Mouse (Mus musculus) limb, embryonic 10.5 days (tissue): ENCODE data around the gene Prepl. TPM values are rescaled to one million over a fixed set of nuclear protein-coding genes. Genes with fewer than 3 reads are reported as not detected.

Source experiments
- DNase-seq: peaks from one replicate; pipeline ENCODE4 v3.0.0-alpha.2; 2017; ENCODE audit warnings: low spot score
- H3K27ac ChIP-seq: fragments of 300-500 bp; sonication (generic); 2 replicates; pipeline ENCODE4 v1.5.1; 2016; ENCODE audit warnings: mild to moderate bottlenecking
- H3K27me3 ChIP-seq: fragments of 300-500 bp; sonication (generic); 2 replicates; pipeline ENCODE4 v1.6.1; 2016; ENCODE audit warnings: low read depth, mild to moderate bottlenecking; ENCODE audit not compliant: poor library complexity, severe bottlenecking
- H3K36me3 ChIP-seq: fragments of 300-500 bp; sonication (generic); 2 replicates; pipeline ENCODE4 v1.6.1; 2016; ENCODE audit warnings: mild to moderate bottlenecking, moderate library complexity
- H3K4me1 ChIP-seq: fragments of 300-500 bp; sonication (generic); 2 replicates; pipeline ENCODE4 v1.6.1; 2016
- H3K4me3 ChIP-seq: fragments of 300-500 bp; sonication (generic); 2 replicates; pipeline ENCODE4 v1.5.1; 2016; ENCODE audit warnings: mild to moderate bottlenecking, moderate library complexity
- H3K9me3 ChIP-seq: fragments of 300-500 bp; sonication (generic); replicated peaks from 2 replicates; pipeline ENCODE4 v1.6.1; 2016; ENCODE audit warnings: mild to moderate bottlenecking
- WGBS: fragments of 180-500 bp; shearing (Covaris S2); methylation state at CpG from one replicate; pipeline ENCODE4 v1.1.7; 2016; 5-methylcytosine and 5-hydroxymethylcytosine counted together
- polyA plus RNA-seq: library from polyadenylated mRNA; unstranded; fragments of >200 nt; fragmentation: Nextera tagmentation; extraction: Ambion mirVana; gene quantifications from 2 replicates; pipeline ENCODE4 v1.2.1, GENCODE M21; 2016

Gene Prepl
- polyA plus RNA-seq, 1 experiment from 2014 or later: 28.4 TPM

DNA sequence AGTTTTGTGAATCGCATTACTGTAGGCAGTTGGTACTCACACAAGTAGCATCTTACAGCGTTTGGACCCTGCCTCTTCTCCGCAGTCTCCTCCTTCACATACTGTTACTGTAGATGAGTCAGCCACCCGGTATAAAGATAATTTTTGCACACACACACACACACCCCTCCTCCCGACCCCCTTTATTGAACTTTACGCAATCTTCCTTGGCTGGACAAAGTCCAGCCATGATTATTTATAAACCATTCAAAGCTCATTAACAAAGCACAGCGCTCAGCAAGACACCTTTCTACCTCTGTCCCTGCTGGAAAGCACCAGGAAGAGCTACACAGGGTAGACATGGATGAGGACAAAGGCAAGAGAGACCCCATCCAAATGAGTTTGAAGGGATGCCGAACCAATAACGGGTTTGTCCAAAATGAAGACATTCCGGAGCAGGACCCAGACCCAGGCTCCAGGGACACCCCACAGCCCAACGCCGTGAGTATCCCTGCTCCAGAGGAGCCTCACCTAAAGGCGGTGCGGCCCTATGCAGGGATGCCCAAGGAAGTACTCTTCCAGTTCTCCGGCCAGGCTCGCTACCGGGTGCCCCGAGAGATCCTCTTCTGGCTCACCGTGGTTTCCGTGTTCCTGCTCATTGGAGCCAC, 61.8 kb downstream of the Prepl start, which contains the start of gene Slc3a1:
Gene Slc3a1 (plus strand): TSS at position 284 of the 647 bp plus-strand sequence.
- no peak for DNase-seq
- 95% methylated on average over 20 of the region's 20 CpGs for WGBS
- no peaks in the 10 kb centered on the region for H3K27me3 ChIP-seq
- H3K9me3 ChIP-seq: no peaks in the 10 kb centered on the region
- no peaks in the 10 kb centered on the region for H3K4me1 ChIP-seq
- H3K4me3 ChIP-seq: no peak within 1 kb of the TSS
- H3K27ac ChIP-seq: no peak within 1 kb of the TSS
- H3K36me3 ChIP-seq: peaks cover 4% of the 10 kb centered on the region; the same call in 1 of the 2 replicates

DNA sequence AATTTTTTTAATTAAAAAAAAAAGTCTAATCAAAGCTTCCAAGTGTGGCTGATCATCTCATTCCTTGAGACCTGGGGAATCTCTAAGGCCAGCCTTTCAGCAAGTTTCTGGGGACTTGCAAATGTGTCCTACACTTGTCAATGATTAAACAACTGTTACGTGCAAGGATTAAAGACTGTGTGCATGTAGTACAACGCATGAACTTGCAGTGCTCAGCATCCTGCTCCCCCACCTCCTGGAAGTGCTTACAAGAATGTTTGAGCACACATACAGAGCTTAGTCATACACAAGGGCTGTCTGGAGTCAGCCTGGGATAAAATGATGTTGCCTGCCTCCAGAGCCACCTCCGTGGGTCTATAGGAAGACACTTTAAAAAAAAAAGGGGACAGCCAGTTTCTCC, 62.8 kb downstream of the Prepl start:
- H3K27me3 ChIP-seq: no peaks in the 10 kb centered on the region
- peaks cover 4% of the 10 kb centered on the region; the same call in 1 of the 2 replicates for H3K36me3 ChIP-seq
- DNase-seq: no peak
- no peaks in the 10 kb centered on the region for H3K9me3 ChIP-seq
- no peaks in the 10 kb centered on the region for H3K4me1 ChIP-seq
- WGBS: 83% methylated on average over 3 of the region's 3 CpGs
- no peak overlapping the region for H3K27ac ChIP-seq
- H3K4me3 ChIP-seq: no peak overlapping the region

DNA sequence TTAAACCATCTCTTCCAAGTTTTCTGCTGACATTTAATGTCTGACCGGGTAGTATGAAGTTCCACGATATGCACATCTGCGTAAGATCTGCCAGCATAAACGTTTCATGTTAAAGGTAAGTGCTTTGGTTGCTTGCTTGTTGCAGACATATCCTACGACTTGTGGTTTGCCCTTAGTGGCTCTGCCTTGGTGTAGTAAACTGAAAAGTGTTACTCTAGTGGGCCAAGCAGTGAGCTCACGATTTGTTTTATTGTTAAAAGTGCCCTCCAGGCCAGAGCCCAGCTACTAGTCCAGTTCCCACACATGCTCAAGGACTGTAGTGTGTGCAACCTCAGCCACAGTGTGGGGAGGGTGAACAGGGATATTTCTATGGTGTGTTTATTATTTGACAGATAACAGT, 63.6 kb downstream of the Prepl start:
- no peak overlapping the region for H3K27ac ChIP-seq
- DNase-seq: no peak
- WGBS: 93% methylated on average over 6 of the region's 6 CpGs
- no peak overlapping the region for H3K4me3 ChIP-seq
- no peaks in the 10 kb centered on the region for H3K27me3 ChIP-seq
- H3K9me3 ChIP-seq: no peaks in the 10 kb centered on the region
- H3K4me1 ChIP-seq: no peaks in the 10 kb centered on the region
- H3K36me3 ChIP-seq: peaks cover 4% of the 10 kb centered on the region; the same call in 1 of the 2 replicates

DNA sequence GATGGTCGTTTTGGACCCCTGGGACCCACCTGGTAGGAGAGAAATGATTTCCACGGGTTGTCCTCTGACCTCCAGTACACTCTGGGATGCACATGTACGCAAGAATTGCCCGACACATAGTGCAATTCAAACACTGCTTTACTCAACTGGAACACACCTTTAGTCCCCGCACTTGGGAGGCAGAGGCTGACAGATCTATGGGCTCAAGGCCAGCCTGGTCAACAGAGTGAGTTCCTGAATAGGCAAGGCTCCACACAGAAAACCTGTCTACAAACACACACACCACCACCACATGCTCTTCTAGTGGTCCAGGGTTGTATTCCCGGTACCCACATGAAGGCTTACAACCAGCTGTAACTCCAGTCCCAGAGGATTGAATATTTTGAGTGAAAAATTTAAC, 64.9 kb downstream of the Prepl start:
- Histone ChIP-seq H3K4me1 (no peaks in the 10 kb centered on the region), H3K27me3 (no peaks in the 10 kb centered on the region), H3K27ac (no peak overlapping the region), H3K9me3 (no peaks in the 10 kb centered on the region), H3K4me3 (no peak overlapping the region), H3K36me3 (peaks cover 4% of the 10 kb centered on the region; the same call in 1 of the 2 replicates)
- WGBS: 95% methylated on average over 6 of the region's 6 CpGs
- DNase-seq: no peak

DNA sequence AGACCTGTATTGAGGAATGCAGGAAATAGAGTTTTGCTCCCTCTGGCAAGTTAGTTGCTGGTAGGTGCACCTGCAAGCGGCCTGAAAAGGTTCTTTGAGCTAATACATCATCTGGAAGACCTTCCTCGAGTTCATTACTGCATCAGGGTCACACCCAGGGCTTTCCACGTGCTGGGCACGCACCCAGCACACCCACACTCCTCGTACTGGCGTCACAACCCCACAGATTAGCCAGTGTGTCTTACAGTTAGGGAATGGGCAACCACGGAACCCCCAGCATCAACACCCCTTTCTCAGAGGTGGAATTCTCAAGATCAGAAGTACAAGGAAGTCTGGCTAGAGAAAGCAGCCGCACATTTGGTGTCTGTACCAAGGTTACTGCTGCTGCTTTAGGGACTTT, 65.8 kb downstream of the Prepl start:
- Histone ChIP-seq H3K9me3 (no peaks in the 10 kb centered on the region), H3K36me3 (peaks cover 4% of the 10 kb centered on the region; the same call in 1 of the 2 replicates), H3K4me1 (no peaks in the 10 kb centered on the region), H3K27me3 (no peaks in the 10 kb centered on the region), H3K27ac (no peak overlapping the region), H3K4me3 (no peak overlapping the region)
- WGBS: 97% methylated on average over 8 of the region's 8 CpGs
- no peak for DNase-seq

DNA sequence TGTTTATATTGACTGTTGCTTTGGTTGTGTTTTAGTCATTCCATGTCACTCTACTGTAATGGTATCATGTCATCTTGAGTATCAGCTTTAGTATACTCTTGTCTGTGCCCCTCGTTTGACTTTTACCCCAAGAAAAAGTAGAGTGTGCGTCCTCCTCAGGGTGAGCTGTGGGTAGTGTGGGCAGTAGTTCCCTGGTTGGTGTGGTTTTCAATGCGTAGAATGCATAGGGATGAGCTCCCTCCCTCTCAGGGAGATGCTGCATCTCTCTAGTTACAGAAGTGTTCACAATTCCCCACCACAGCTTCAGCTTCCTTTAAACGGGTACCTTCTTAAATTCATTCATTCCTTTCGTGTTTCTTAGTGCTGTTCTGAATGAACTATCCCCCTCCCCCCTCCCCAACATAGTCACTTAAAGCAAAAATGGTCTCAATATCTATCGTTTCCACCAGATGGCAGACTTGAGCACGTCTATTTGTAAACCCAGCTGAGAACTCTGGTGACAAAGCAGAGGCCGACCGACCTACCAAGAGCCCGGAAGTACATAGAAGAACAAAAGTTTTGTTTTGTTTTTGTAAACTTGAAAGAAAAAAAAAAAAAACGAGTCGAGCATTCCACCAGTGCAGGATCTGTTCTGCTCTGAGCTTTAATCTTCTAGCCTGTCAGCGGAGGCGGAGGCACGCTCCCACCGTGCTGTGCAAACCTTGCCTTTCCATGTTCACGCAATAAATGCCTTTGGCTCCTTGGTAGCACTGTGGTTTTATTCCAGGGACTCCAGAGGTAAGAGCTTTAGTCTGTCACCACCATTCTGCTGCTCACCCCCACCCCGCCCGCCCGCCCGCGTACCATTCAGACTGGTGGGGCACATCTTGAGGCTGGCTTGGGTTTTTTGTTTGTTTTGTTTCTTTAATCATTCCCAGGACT, 66.5 kb downstream of the Prepl start:
- Histone ChIP-seq H3K27ac (no peak overlapping the region), H3K9me3 (no peaks in the 10 kb centered on the region), H3K36me3 (peaks cover 4% of the 10 kb centered on the region; the same call in 1 of the 2 replicates), H3K4me3 (no peak overlapping the region), H3K27me3 (no peaks in the 10 kb centered on the region), H3K4me1 (no peaks in the 10 kb centered on the region)
- 75% methylated on average over 22 of the region's 22 CpGs for WGBS
- no peak for DNase-seq

DNA sequence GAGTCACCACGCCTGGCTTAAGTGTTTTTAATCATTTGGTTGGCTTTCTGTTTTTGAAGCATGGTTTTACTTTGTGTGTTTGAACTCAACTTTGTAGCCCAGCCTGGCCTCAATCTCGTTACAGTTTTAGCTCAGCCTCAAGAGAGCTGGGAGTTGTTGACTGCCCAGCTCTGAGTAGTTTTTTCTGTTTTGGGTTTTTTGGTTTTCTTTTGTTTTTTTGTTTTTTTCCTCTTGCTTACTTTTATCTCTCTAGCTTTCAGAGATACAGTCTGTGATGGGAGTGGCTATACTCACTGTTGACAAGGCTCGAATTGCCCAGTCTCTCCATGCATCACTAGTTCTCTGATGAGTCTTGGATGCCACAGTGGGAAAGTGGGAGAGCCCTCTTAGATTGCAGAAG, 69.7 kb downstream of the Prepl start:
- Histone ChIP-seq H3K9me3 (no peaks in the 10 kb centered on the region), H3K4me1 (no peaks in the 10 kb centered on the region), H3K36me3 (peaks cover 7% of the 10 kb centered on the region), H3K4me3 (no peak overlapping the region), H3K27ac (no peak overlapping the region), H3K27me3 (no peaks in the 10 kb centered on the region)
- no peak for DNase-seq
- WGBS: 83% methylated on average over 3 of the region's 3 CpGs

DNA sequence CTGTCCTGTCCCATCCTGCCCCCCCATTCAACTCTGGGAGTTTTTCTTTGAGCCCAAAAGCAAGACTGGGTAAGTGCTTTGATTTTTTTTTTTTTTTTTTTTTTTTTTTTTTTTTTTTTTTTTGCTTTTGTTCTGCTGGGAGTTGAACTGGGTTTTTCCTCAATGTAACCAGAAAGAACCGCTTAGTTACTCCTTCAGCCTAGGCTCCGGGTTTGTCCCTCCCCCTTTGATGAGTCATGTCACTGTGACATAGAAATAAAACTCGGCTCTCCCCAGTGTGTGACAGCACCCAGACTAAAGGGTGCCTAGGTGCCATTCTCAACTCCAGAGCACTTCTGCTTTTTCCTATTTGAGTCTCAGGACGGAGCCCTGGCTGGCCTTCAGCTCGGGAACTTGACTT, 71.2 kb downstream of the Prepl start:
- Histone ChIP-seq H3K4me3 (no peak overlapping the region), H3K9me3 (no peaks in the 10 kb centered on the region), H3K4me1 (no peaks in the 10 kb centered on the region), H3K27ac (no peak overlapping the region), H3K36me3 (peaks cover 3% of the 10 kb centered on the region; the same call in 1 of the 2 replicates), H3K27me3 (no peaks in the 10 kb centered on the region)
- DNase-seq: no peak
- 90% methylated on average over 5 of the region's 5 CpGs for WGBS

DNA sequence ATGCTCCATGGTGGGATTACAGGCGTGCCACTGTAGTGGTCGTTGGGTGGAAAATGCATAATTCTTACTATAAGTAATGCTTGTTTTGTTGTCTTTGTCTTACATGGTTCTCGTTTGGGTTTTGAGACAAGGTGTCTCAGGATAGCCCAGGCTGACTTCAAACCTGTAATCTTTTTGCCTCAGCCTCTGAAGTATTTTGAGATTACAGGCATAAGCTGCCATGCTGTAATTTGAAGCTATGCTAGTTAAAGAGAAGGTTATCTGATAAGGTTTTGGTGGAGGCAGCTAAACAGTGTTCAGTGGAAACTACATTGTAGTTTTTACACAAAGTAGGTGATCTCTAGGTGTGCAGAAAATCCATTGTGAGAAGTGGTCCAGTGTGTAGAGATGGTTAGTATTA, 71.7 kb downstream of the Prepl start:
- Histone ChIP-seq H3K4me1 (no peaks in the 10 kb centered on the region), H3K36me3 (peaks cover 5% of the 10 kb centered on the region; the same call in 1 of the 2 replicates), H3K27ac (no peak overlapping the region), H3K27me3 (no peaks in the 10 kb centered on the region), H3K4me3 (no peak overlapping the region), H3K9me3 (no peaks in the 10 kb centered on the region)
- DNase-seq: no peak
- WGBS: 91% methylated on average over 3 of the region's 3 CpGs

DNA sequence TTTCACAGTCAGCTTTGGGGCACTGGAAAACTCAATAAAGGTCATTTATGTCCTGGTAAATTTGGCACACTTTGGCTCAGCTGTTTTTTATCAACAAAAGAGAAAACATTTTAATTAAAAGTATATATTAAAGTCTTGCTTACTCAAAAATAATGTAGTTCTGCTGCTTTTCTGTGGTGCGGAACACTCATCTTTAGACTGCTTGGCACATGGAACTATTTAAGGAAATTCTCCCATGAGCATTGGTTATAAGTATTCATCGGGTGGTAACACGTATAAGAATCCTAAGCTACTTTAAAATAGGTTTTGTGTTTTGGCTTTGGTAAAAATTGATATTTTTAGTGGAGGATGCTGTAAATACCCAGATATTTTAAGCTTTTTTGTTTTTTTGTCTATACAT, 75.4 kb downstream of the Prepl start:
- no peak for DNase-seq
- H3K27me3 ChIP-seq: no peaks in the 10 kb centered on the region
- no peak overlapping the region for H3K27ac ChIP-seq
- H3K4me1 ChIP-seq: no peaks in the 10 kb centered on the region
- no peak overlapping the region for H3K4me3 ChIP-seq
- 90% methylated on average over 3 of the region's 3 CpGs for WGBS
- H3K36me3 ChIP-seq: peaks cover 31% of the 10 kb centered on the region
- no peaks in the 10 kb centered on the region for H3K9me3 ChIP-seq

DNA sequence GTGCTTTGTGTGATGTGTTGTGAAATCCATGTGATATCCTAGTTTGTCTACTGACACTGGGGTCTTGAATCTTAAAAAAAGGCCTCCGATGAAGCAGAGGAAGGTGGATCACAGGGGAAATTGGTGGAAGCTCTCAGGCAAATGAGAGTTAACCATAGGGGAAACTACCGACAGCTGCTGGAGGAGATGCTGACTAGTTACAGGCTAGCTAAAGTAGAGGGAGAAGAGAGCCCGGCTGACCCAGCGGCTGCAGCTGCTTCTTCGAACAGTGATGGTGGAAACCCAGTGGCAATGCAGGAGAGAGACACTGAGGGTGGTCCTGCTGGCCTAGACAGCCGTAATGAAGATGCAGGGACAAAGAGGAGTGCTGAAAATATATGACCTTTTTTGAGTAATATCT, 76.6 kb downstream of the Prepl start:
- no peaks in the 10 kb centered on the region for H3K4me1 ChIP-seq
- no peak for DNase-seq
- no peak overlapping the region for H3K4me3 ChIP-seq
- WGBS: 86% methylated on average over 6 of the region's 6 CpGs
- no peaks in the 10 kb centered on the region for H3K9me3 ChIP-seq
- H3K27me3 ChIP-seq: no peaks in the 10 kb centered on the region
- no peak overlapping the region for H3K27ac ChIP-seq
- H3K36me3 ChIP-seq: peaks cover 31% of the 10 kb centered on the region
